Mouse (Mus musculus) layer of hippocampus, adult 11-12 months (tissue): ENCODE results near the gene Itsn1.

Experiments
- DNase-seq: peaks from one replicate; pipeline ENCODE4 v3.0.0; 2022; ENCODE audit warnings: low spot score

The Itsn1 gene

DNA sequence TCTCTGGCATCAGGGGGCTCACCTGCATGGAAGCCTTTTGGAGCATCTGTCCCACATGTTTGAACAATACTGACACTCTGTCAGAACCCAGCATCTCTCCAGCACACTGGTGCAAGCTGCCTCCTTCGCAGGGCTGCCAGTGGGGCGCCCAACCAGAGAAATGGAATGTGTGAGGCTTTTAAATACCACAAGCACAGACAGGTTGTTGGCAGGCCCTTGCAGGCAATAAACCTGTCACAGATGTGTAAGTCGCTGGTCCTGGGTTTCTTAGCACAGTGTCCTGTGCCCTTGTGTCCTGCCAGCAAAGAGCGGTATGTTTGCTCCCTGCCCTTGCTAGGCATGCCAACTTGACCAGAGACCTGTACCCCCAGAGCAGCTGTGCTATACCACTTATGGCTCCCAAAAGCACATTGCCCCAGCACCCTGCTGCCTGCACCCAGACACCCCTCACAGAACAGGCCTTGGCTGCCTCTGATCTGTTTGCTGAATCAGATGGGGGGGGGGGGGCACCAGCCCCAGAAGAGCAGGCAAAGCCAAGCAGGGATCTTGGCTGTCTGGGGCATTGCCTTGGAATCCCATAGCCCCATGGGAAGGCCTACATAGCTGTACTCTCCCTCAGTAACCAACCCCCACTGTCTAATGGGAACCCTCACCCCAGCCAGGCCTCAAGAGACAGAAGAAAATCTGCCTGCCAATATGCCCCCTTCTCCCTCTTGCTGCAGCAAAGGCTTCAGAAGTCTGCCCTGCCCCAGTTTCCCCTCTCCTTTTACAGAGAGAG lies 146.7 kb downstream of the Itsn1 start:
- no peak for DNase-seq

GRCm38 (mm10) chr16:91876457-91876856 lies 147.4 kb downstream of the Itsn1 start:
- no peak for DNase-seq

GRCm38 (mm10) chr16:91879101-91879500 lies 150.0 kb downstream of the Itsn1 start:
- DNase-seq: no peak

- DNase-seq: no peak
Observed at GRCm38 (mm10) chr16:91880869-91881767, 152.0 kb downstream of the Itsn1 start.

DNA sequence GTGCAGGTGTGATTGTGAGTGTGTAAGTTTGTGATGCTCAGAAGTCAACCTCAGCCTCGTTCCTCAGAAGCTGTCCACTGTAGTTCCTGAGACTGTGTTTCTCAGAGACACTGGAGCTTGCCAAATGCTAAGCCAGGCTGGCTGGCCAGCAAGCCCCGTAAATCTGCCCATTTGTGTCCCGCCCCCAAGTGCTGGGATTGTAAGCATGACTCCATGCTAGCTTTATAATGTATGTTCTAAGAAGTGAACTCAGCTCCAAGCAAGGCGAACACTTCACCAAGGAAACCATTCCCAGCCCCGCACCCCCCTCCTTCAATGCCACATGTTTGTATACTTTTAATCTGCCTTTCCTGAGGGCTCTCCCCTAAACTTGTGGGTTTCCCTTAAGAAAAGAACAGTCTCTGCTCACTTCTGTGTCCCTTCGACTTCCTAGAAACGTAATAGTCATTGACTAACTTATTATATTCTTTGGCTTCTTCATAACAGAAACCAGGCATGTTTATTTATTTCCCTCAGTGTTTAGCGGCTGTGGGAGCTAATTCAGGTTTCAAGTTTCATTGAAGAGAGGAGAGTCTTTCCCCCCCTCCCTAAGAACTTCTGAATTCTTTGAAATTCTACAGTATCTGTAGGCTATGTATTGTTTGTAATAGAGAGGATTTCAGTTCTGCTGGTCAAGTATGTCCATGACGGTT lies 153.2 kb downstream of the Itsn1 start:
- no peak for DNase-seq

- no peak for DNase-seq
Observed at GRCm38 (mm10) chr16:91883636-91884035, 154.6 kb downstream of the Itsn1 start.

- no peak for DNase-seq
Observed at GRCm38 (mm10) chr16:91884196-91884595, 155.1 kb downstream of the Itsn1 start.

DNA sequence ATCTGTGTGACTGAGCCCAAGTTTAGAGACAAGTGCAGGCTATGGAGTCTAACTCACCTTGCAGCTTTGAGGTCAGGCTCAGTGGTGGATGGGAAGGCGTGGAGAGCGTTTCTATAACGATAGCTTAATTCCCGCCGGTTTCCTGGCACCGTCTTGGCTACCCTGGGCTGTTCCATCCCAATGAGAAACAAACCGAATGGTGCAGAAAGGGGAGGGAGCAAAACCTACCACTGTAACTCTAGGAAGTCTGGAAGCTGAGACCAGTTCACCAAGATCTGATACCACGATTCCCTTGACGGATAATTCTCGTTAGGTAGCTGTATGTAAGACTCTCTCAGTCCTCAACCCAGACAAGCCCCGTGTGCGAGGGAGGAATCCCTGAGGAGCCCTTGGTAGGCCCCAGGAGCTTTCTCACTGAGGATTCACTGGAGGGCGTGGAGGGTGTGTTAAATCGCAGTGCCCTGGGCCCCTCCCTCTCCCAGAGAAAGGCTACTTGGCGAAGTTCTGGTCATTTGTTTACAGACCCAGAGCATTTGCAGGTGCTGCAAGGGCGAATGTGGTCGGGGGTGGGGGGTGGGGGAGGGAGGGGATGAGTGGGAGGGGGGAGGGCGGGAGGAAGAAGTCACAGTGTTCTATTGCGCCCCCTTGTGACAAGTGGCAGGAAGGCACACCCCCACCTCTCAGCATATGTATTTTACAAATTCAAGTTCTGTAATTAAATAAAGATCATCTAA lies 156.5 kb downstream of the Itsn1 start:
- no peak for DNase-seq

DNA sequence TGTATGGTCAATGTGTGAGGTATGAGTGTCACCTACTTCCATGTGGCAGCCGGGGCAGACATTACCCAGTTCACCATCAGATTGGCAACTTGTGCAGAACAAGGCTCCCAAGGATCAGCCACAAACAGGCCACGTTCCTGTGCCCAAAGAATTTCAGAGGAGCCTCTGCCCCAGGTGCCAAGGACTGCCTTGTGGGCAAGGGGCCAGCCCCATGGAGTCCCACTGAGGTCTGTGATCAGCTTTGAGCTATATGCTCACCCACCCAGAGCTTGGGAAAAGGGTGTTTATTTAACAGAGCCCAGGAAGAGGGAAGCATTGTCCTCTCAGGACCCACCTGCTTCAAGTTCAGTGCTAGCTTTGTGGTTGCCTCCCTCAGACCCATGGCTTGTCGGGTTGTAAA lies 159.3 kb downstream of the Itsn1 start:
- DNase-seq: no peak

GRCm38 (mm10) chr16:91889831-91890230 lies 160.8 kb downstream of the Itsn1 start:
- DNase-seq: no peak

GRCm38 (mm10) chr16:91891218-91891617 lies 162.1 kb downstream of the Itsn1 start:
- DNase-seq: no peak

DNA sequence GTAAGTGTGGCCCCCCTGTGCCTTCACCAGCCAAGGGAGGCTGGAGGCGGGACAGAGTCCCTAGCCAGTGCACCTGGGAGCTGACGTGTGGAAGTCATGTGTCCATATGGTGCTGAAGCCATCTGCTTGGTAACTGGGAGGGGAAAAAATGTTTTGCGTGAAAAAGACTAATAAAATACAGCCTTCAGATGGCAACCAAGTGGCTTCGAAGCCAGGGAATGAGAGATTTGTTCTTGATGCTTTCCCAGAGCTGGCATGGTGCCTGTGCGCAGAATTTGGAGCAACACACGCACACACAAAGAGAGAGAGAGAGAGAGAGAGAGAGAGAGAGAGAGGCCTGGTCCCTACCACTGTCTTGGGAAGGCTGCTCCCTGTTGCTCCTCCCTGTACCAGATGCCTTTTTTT lies 167.3 kb downstream of the Itsn1 start:
- DNase-seq: peak; percentile 78

DNA sequence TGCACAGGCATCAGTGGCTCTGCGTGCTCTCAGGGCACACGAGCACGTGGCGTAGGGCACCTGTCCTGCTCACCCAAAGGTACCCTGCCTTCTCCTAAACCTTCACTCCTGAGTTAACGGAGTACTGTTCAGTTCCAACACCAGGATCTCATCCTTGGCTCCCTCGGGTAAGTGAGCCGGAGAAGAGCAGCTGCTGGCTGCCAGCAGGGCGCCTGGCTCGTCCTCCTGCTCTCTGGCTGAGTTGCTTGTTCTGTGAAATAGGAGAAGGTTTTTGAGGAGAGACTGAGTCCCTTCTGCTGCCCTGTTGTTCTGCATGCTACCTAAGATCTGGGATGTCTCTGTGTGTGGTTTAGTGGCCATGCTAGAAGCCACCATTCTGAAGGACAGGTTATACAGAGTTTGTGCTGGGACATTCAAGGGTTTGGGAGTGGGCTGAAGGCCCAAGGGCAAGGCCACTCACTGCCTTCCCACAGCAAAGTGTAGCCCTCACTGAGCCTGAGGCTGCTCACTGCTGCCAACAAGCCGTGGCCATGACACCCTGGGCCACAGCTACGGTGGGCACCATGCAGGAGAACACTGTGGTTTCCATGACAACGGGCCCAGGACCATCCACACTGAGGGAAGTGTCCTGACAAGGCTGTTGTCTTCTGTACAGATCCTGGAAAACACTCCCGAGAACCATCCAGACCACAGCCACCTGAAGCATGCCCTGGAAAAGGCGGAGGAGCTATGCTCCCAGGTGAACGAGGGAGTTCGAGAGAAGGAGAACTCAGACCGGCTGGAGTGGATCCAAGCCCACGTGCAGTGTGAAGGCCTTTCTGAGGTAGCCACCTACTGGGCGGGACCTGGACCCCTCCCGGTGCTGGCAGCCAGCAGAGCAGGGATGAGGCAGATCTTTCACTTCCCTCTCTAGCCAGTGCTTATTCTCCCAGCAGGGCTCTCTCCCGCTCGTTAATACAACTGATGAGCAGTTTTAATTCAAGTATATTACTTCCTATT lies 170.1 kb downstream of the Itsn1 start:
- DNase-seq: no peak

GRCm38 (mm10) chr16:91900274-91900673 lies 171.2 kb downstream of the Itsn1 start:
- DNase-seq: no peak

DNA sequence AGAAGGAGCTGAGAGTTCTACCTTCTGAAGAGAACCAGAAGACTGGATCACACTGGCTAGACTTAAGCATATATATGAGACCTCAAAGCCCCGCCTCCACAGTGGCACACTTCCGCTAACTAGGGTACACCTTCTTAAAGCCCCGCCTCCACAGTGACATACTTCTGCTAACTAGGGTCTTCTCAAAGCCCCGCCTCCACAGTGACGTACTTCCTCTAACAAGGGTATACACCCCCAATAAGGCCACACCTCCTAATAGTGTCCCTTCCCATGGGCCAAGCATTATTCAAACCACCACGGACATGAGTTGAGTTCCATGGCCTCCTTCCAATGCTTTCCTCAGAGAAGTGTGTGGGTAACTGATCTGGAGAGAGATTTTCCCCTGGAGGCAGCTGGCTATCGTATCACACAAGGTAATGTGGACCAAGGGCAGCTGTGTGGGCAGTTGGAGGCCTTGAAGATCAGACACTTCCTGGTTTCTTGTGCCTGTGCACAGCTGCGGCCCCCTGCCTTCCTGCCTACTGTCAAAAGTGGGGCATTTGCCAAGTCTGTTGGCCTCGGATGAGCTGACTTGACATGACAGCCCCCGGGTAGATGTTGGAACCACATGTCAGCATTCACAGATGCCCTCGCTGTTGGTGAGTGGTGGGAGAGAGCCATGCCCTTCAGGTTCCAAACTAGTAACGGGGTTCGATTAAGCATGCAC lies 174.9 kb downstream of the Itsn1 start:
- DNase-seq: no peak

DNA sequence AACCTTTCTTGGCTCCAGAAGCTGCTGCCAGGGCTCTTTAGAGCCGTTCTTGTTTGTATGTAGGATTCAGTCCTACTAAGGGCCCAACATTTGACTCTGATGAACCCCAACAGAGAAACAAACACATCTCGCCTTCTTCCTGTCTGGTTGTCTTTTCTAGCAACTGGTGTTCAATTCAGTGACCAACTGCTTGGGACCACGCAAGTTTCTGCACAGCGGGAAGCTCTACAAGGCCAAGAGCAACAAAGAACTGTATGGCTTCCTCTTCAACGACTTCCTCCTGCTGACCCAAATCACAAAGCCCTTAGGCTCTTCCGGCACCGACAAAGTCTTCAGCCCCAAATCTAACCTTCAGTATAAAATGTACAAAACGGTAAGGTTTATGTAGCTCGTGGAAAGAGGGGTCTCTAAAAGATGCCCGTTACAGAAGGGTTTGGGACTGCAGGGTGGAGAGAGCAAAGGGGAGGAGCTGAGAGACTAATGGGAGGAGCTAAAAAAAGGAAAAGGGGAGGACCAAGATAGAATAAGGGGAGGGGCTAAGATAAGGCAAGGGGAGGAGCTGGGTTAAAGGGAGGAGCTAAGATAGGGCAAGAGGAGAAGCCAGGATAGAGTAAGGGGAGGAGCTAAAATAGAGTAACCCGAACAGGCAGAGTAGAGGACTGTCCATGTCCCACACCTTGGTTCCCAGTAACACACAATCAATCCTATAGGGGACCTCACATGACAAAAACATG lies 176.2 kb downstream of the Itsn1 start:
- DNase-seq: no peak

- DNase-seq: peak; percentile 9
Observed at GRCm38 (mm10) chr16:91905987-91906386, 176.9 kb downstream of the Itsn1 start.

- DNase-seq: no peak
Observed at GRCm38 (mm10) chr16:91906672-91907071, 177.6 kb downstream of the Itsn1 start.

GRCm38 (mm10) chr16:91907158-91907557 lies 178.1 kb downstream of the Itsn1 start:
- peak; percentile 20 for DNase-seq
